Mouse (Mus musculus) erythroblast, embryonic 14.5 days (primary cell): Measurements from ENCODE around the gene Hist1h3b.

ENCODE experiments used
- GATA1 ChIP-seq: IDR thresholded peaks from 2 replicates; pipeline ENCODE4 v1.6.1; 2012; ENCODE audit warnings: low read length, inconsistent platforms, mixed read lengths
- TAL1 ChIP-seq: IDR thresholded peaks from 3 replicates; pipeline ENCODE4 v1.6.1; 2012; ENCODE audit warnings: low read length, inconsistent platforms, mixed read lengths

DNA sequence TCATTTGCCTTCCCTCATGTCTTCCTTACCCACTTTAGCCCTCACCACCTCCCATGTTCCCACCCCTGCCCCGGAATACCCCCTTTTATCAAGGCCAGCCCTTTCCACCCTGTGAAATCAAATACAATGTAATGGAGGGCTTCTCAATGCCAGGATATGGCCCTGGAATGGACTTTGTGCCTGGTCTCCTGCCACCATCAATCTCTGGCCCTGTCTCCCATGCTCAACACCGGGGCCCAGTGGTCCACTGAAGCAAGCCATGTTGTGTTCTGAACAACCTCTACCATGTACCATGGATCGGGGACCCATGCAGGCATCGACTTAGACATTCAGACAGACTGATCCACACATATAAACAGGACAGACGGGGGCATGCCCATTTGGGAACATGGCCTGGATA is 22.4 kb upstream of the Hist1h3b start:
- TF ChIP-seq GATA1 (no peak), TAL1 (no peak)
